Mouse (Mus musculus) G1E (cell line): ENCODE measurements at regions not wholly inside any gene's neighbourhood (a gene's known extent, or its start where the extent isn't known, plus 50 kb on each side); places are given as distances from the start of the nearest gene placed in this dataset.

Experiments used
- ATAC-seq: 2 replicates; pipeline ENCODE4 v1.8.0; 2016; ENCODE audit warnings: mild to moderate bottlenecking; ENCODE audit not compliant: insufficient number of reproducible peaks, poor library complexity, low FRiP score, severe bottlenecking; ENCODE audit errors: extremely low read depth
- DNase-seq: peaks from one replicate; pipeline ENCODE4 v3.0.0; 2012; ENCODE audit warnings: low spot score
- H3K27me3 ChIP-seq: 2 replicates; pipeline ENCODE4 v1.6.1; 2012; ENCODE audit warnings: mild to moderate bottlenecking, low read length, inconsistent platforms; ENCODE audit not compliant: insufficient read depth
- H3K36me3 ChIP-seq: replicated peaks from 2 replicates; pipeline ENCODE3; 2012; ENCODE audit warnings: mild to moderate bottlenecking, inconsistent platforms
- H3K4me1 ChIP-seq: 2 replicates; pipeline ENCODE4 v1.6.1; 2012; ENCODE audit warnings: low read depth, low read length, inconsistent platforms, mixed read lengths; ENCODE audit not compliant: insufficient read depth
- H3K4me3 ChIP-seq: 2 replicates; pipeline ENCODE4 v1.5.1; 2012; ENCODE audit warnings: low read depth, mild to moderate bottlenecking, inconsistent platforms, low read length, moderate library complexity, mixed read lengths
- H3K9me3 ChIP-seq: replicated peaks from 2 replicates; pipeline ENCODE4 v1.6.1; 2012; ENCODE audit warnings: inconsistent platforms
- CTCF ChIP-seq: IDR thresholded peaks from 2 replicates; pipeline ENCODE4 v1.5.1; 2012; ENCODE audit warnings: low read depth, low read length, inconsistent platforms, mixed read lengths
- GATA1 ChIP-seq: IDR thresholded peaks from 2 replicates; pipeline ENCODE4 v1.6.1; 2012; ENCODE audit warnings: borderline replicate concordance, low read length, inconsistent platforms, mixed read lengths
- GATA2 ChIP-seq: IDR thresholded peaks from 2 replicates; pipeline ENCODE4 v1.6.1; 2012; ENCODE audit warnings: low read depth, low read length, inconsistent platforms, borderline replicate concordance
- POLR2AphosphoS5 ChIP-seq: IDR thresholded peaks from 2 replicates; pipeline ENCODE4 v1.6.1; 2012; ENCODE audit warnings: low read depth, low read length, inconsistent platforms; ENCODE audit not compliant: insufficient replicate concordance
- TAL1 ChIP-seq: conservative IDR thresholded peaks from 2 replicates; pipeline ENCODE4 v1.6.1; 2012; ENCODE audit warnings: low read depth, low read length, inconsistent platforms, mixed read lengths

- TF ChIP-seq POLR2AphosphoS5 (no peak), GATA2 (no peak), TAL1 (no peak), CTCF (no peak), GATA1 (no peak)
- Histone ChIP-seq H3K4me1 (no peaks in the 10 kb centered on the region), H3K27me3 (no peaks in the 10 kb centered on the region), H3K4me3 (no peak overlapping the region), H3K36me3 (no peaks in the 10 kb centered on the region), H3K9me3 (peaks cover 7% of the 10 kb centered on the region; the same call in 1 of the 2 replicates)
- ATAC-seq = no peak
- DNase-seq = no peak
Measured at GRCm38 (mm10) chr6:93223610-93224550, 280.6 kb upstream of the Adamts9 start.

GRCm38 (mm10) chr6:93218015-93218593 is 274.8 kb upstream of the Adamts9 start:
- no peak for TF ChIP-seq GATA2
- no peak for TF ChIP-seq POLR2AphosphoS5
- TF ChIP-seq TAL1 = no peak
- TF ChIP-seq GATA1 = no peak
- no peak for TF ChIP-seq CTCF
- Histone ChIP-seq H3K27me3 (no peaks in the 10 kb centered on the region), H3K9me3 (peaks cover 4% of the 10 kb centered on the region; the same call in 1 of the 2 replicates), H3K4me1 (no peaks in the 10 kb centered on the region), H3K36me3 (no peaks in the 10 kb centered on the region), H3K4me3 (no peak overlapping the region)
- no peak for ATAC-seq
- DNase-seq = no peak

GRCm38 (mm10) chr6:93200886-93201285 is 257.6 kb upstream of the Adamts9 start:
- Histone ChIP-seq H3K9me3 (0 out of 2 replicates have a peak, but pooled peaks cover 2% of the 10 kb centered on the region), H3K36me3 (no peaks in the 10 kb centered on the region), H3K27me3 (no peaks in the 10 kb centered on the region), H3K4me1 (no peaks in the 10 kb centered on the region), H3K4me3 (no peak overlapping the region)
- DNase-seq (no peak), ATAC-seq (no peak)
- no peak for TF ChIP-seq GATA2
- no peak for TF ChIP-seq TAL1
- TF ChIP-seq POLR2AphosphoS5 = no peak
- TF ChIP-seq CTCF = no peak
- TF ChIP-seq GATA1 = no peak

- TF ChIP-seq POLR2AphosphoS5 (no peak), GATA1 (no peak), TAL1 (no peak), GATA2 (no peak), CTCF (no peak)
- DNase-seq (no peak), ATAC-seq (no peak)
- no peak overlapping the region for H3K4me3 ChIP-seq
- H3K4me1 ChIP-seq = no peaks in the 10 kb centered on the region
- no peaks in the 10 kb centered on the region for H3K27me3 ChIP-seq
- H3K9me3 ChIP-seq = 0 out of 2 replicates have a peak, but pooled peaks cover 2% of the 10 kb centered on the region
- no peaks in the 10 kb centered on the region for H3K36me3 ChIP-seq
Measured at GRCm38 (mm10) chr6:93194741-93195140, 251.4 kb upstream of the Adamts9 start.

- H3K36me3 ChIP-seq = no peaks in the 10 kb centered on the region
- no peaks in the 10 kb centered on the region for H3K9me3 ChIP-seq
- H3K4me3 ChIP-seq = no peak overlapping the region
- no peak for ATAC-seq
- TF ChIP-seq GATA2 (no peak), GATA1 (no peak), CTCF (no peak), TAL1 (no peak), POLR2AphosphoS5 (no peak)
- H3K4me1 ChIP-seq = no peaks in the 10 kb centered on the region
- H3K27me3 ChIP-seq = no peaks in the 10 kb centered on the region
- DNase-seq = no peak
Measured at GRCm38 (mm10) chr6:93192980-93193379, 249.7 kb upstream of the Adamts9 start.

GRCm38 (mm10) chr6:93190986-93191385 is 247.7 kb upstream of the Adamts9 start:
- Histone ChIP-seq H3K4me1 (no peaks in the 10 kb centered on the region), H3K4me3 (no peak overlapping the region), H3K27me3 (no peaks in the 10 kb centered on the region), H3K36me3 (no peaks in the 10 kb centered on the region), H3K9me3 (no peaks in the 10 kb centered on the region)
- DNase-seq (no peak), ATAC-seq (no peak)
- TF ChIP-seq TAL1 (no peak), CTCF (no peak), GATA1 (no peak), POLR2AphosphoS5 (no peak), GATA2 (no peak)
